Mouse (Mus musculus): Measurements from ENCODE around the gene Wdfy3. TPM values are rescaled to one million over a fixed set of nuclear protein-coding genes. Genes with fewer than 3 reads are reported as not detected.
"Not testable (repeated sequence)": the region's sequence is repeated elsewhere in the genome, so short reads cannot be mapped to it uniquely, and the experiment has no call there.

Wdfy3 gene
- 9.7 and 10.3 TPM in 2 replicates for polyA plus RNA-seq (2015; fragmentation: Nextera tagmentation; extraction: Ambion mirVana)

GRCm38 (mm10) chr5:102069767-102070413 lies at the start of gene Wdfy3:
Gene Wdfy3 (minus strand): TSS chr5:102069921.
- 0 out of 2 replicates have a peak, but pooled peaks cover 8% of the 10 kb centered on the region for H3K4me1 ChIP-seq (replicated peaks)
- peak within 1 kb of the TSS; percentile 98 for H3K9ac ChIP-seq
- WGBS: under 1% methylated on average over 47 of the region's 62 CpGs
- ATAC-seq: peak; percentile 96
- peak within 1 kb of the TSS; percentile 96 for H3K4me3 ChIP-seq (replicated peaks)
- H3K4me2 ChIP-seq (replicated peaks): peak within 1 kb of the TSS; percentile 85
- H3K9me3 ChIP-seq: no peaks in the 10 kb centered on the region
- no peaks in the 10 kb centered on the region for H3K36me3 ChIP-seq
- no peaks in the 10 kb centered on the region for H3K27me3 ChIP-seq (replicated peaks)
- peak within 1 kb of the TSS; percentile 92 for H3K27ac ChIP-seq

- H3K9ac ChIP-seq: no peak overlapping the region
- peak overlapping the region; percentile 22; the same call in 1 of the 2 replicates for H3K4me2 ChIP-seq (replicated peaks)
- 38% methylated on average over 14 of the region's 14 CpGs for WGBS
- ATAC-seq: peak; percentile 51; the same call in 1 of the 2 replicates
- H3K4me3 ChIP-seq (replicated peaks): no peak overlapping the region
- no peaks in the 10 kb centered on the region for H3K4me1 ChIP-seq (replicated peaks)
- no peak overlapping the region for H3K27ac ChIP-seq
- no peaks in the 10 kb centered on the region for H3K9me3 ChIP-seq
- no peaks in the 10 kb centered on the region for H3K36me3 ChIP-seq
- H3K27me3 ChIP-seq (replicated peaks): no peaks in the 10 kb centered on the region
Observed at GRCm38 (mm10) chr5:102113009-102113408, 43.3 kb upstream of the Wdfy3 start.

GRCm38 (mm10) chr5:102112034-102112433 lies 42.3 kb upstream of the Wdfy3 start:
- no peak overlapping the region for H3K9ac ChIP-seq
- no peaks in the 10 kb centered on the region for H3K36me3 ChIP-seq
- no peak overlapping the region for H3K4me2 ChIP-seq (replicated peaks)
- no peak for ATAC-seq
- WGBS: 80% methylated on average over 7 of the region's 7 CpGs
- H3K4me3 ChIP-seq (replicated peaks): no peak overlapping the region
- no peaks in the 10 kb centered on the region for H3K27me3 ChIP-seq (replicated peaks)
- no peak overlapping the region for H3K27ac ChIP-seq
- H3K9me3 ChIP-seq: no peaks in the 10 kb centered on the region
- no peaks in the 10 kb centered on the region for H3K4me1 ChIP-seq (replicated peaks)

- Histone ChIP-seq H3K9ac (no peak overlapping the region), H3K4me3 (replicated peaks) (no peak overlapping the region), H3K4me2 (replicated peaks) (no peak overlapping the region), H3K27me3 (replicated peaks) (no peaks in the 10 kb centered on the region), H3K4me1 (replicated peaks) (no peaks in the 10 kb centered on the region), H3K27ac (no peak overlapping the region), H3K9me3 (no peaks in the 10 kb centered on the region), H3K36me3 (no peaks in the 10 kb centered on the region)
- no peak for ATAC-seq
- WGBS: 83% methylated on average over 7 of the region's 7 CpGs
Observed at GRCm38 (mm10) chr5:102110031-102110430, 40.3 kb upstream of the Wdfy3 start.

- WGBS: 83% methylated on average over 3 of the region's 3 CpGs
- H3K4me2 ChIP-seq (replicated peaks): no peak overlapping the region
- no peak for ATAC-seq
- no peak overlapping the region for H3K9ac ChIP-seq
- H3K4me3 ChIP-seq (replicated peaks): no peak overlapping the region
- no peaks in the 10 kb centered on the region for H3K9me3 ChIP-seq
- no peaks in the 10 kb centered on the region for H3K36me3 ChIP-seq
- no peaks in the 10 kb centered on the region for H3K27me3 ChIP-seq (replicated peaks)
- no peak overlapping the region for H3K27ac ChIP-seq
- no peaks in the 10 kb centered on the region for H3K4me1 ChIP-seq (replicated peaks)
Observed at GRCm38 (mm10) chr5:102105919-102106318, 36.2 kb upstream of the Wdfy3 start.

GRCm38 (mm10) chr5:102101815-102102214 lies 32.1 kb upstream of the Wdfy3 start:
- H3K27me3 ChIP-seq (replicated peaks); ATAC-seq; H3K9me3 ChIP-seq; H3K4me2 ChIP-seq (replicated peaks); H3K36me3 ChIP-seq; H3K27ac ChIP-seq; H3K4me1 ChIP-seq (replicated peaks); H3K4me3 ChIP-seq (replicated peaks); H3K9ac ChIP-seq: not testable (repeated sequence)
- 89% methylated on average over 1 of the region's 1 CpGs for WGBS

GRCm38 (mm10) chr5:102100246-102101241 lies 30.8 kb upstream of the Wdfy3 start:
- no peak overlapping the region for H3K27ac ChIP-seq
- no peak for ATAC-seq
- WGBS: 63% methylated on average over 21 of the region's 21 CpGs
- no peaks in the 10 kb centered on the region for H3K9me3 ChIP-seq
- H3K4me1 ChIP-seq (replicated peaks): no peaks in the 10 kb centered on the region
- H3K9ac ChIP-seq: no peak overlapping the region
- no peaks in the 10 kb centered on the region for H3K27me3 ChIP-seq (replicated peaks)
- no peak overlapping the region for H3K4me2 ChIP-seq (replicated peaks)
- H3K36me3 ChIP-seq: no peaks in the 10 kb centered on the region
- no peak overlapping the region for H3K4me3 ChIP-seq (replicated peaks)

- no peak overlapping the region for H3K9ac ChIP-seq
- 80% methylated on average over 4 of the region's 4 CpGs for WGBS
Observed at GRCm38 (mm10) chr5:102095576-102095975, 25.9 kb upstream of the Wdfy3 start.

GRCm38 (mm10) chr5:102090686-102091085 lies 21.0 kb upstream of the Wdfy3 start:
- Histone ChIP-seq H3K4me3 (replicated peaks) (no peak overlapping the region), H3K36me3 (no peaks in the 10 kb centered on the region), H3K4me2 (replicated peaks) (no peak overlapping the region), H3K27ac (no peak overlapping the region), H3K9me3 (no peaks in the 10 kb centered on the region), H3K27me3 (replicated peaks) (no peaks in the 10 kb centered on the region), H3K9ac (no peak overlapping the region), H3K4me1 (replicated peaks) (no peaks in the 10 kb centered on the region)
- no peak for ATAC-seq
- 79% methylated on average over 3 of the region's 3 CpGs for WGBS

More at GRCm38 (mm10) chr5:102095576-102095975, 25.9 kb upstream of the Wdfy3 start:
- H3K4me2 ChIP-seq (replicated peaks): no peak overlapping the region
- H3K4me1 ChIP-seq (replicated peaks): no peaks in the 10 kb centered on the region
- no peak overlapping the region for H3K4me3 ChIP-seq (replicated peaks)
- no peaks in the 10 kb centered on the region for H3K9me3 ChIP-seq
- no peak overlapping the region for H3K27ac ChIP-seq
- no peak for ATAC-seq
- H3K27me3 ChIP-seq (replicated peaks): no peaks in the 10 kb centered on the region
- no peaks in the 10 kb centered on the region for H3K36me3 ChIP-seq

- Histone ChIP-seq H3K27me3 (replicated peaks) (no peaks in the 10 kb centered on the region), H3K4me2 (replicated peaks) (peak overlapping the region; percentile 31), H3K9ac (no peak overlapping the region), H3K9me3 (no peaks in the 10 kb centered on the region), H3K36me3 (no peaks in the 10 kb centered on the region), H3K4me1 (replicated peaks) (peaks cover 4% of the 10 kb centered on the region; the same call in 1 of the 2 replicates), H3K4me3 (replicated peaks) (no peak overlapping the region), H3K27ac (0 out of 2 replicates have a peak overlapping the region, but pooled peaks have one; percentile 9)
- 34% methylated on average over 18 of the region's 18 CpGs for WGBS
- ATAC-seq: no peak
Observed at GRCm38 (mm10) chr5:102084737-102085705, 15.3 kb upstream of the Wdfy3 start.

- H3K4me2 ChIP-seq (replicated peaks): no peak overlapping the region
- no peak overlapping the region for H3K9ac ChIP-seq
- H3K27me3 ChIP-seq (replicated peaks): no peaks in the 10 kb centered on the region
- no peaks in the 10 kb centered on the region for H3K9me3 ChIP-seq
- H3K4me1 ChIP-seq (replicated peaks): 0 out of 2 replicates have a peak, but pooled peaks cover 5% of the 10 kb centered on the region
- H3K4me3 ChIP-seq (replicated peaks): no peak overlapping the region
- no peaks in the 10 kb centered on the region for H3K36me3 ChIP-seq
- ATAC-seq: no peak
- no peak overlapping the region for H3K27ac ChIP-seq
- WGBS: 0% methylated on average over 1 of the region's 1 CpGs
Observed at GRCm38 (mm10) chr5:102074086-102074485, 4.4 kb upstream of the Wdfy3 start.
